Mouse (Mus musculus): Measurements from ENCODE around the gene Mpp4. TPM values are rescaled to one million over a fixed set of nuclear protein-coding genes. Genes with fewer than 3 reads are reported as not detected.

Mpp4 gene
- polyA plus RNA-seq, 1 experiment from 2014 or later, result 0.61 TPM

DNA sequence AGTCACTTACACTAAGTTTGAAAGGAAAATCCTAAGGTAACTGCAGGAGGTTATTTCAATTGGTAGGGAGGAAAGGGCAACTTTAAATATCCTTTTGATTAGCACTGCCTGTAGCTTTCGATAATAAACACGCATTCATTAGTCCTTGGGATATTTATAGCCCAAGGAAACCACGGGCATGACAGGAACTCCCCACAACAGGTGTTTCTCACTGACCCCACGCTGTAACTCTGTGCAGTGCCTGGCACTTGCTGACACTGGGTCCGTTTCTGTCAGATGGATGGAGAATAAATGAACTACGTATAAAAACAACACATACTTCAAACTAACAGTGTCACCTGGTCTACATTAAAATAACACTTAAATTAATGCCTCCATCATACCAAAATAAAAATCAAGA lies 31.8 kb upstream of the Mpp4 start:
- H3K4me3 ChIP-seq (ENCODE audit: low read length), result no peak overlapping the region
- no peaks in the 10 kb centered on the region for H3K27me3 ChIP-seq (replicated peaks; ENCODE audit: control insufficient read depth, insufficient read depth, low read length)
- WGBS, result 74% methylated on average over 6 of the region's 6 CpGs
- ATAC-seq, result no peak
- peaks cover 11% of the 10 kb centered on the region for H3K36me3 ChIP-seq (ENCODE audit: control insufficient read depth, insufficient read depth, low read length)
- no peak overlapping the region for H3K9ac ChIP-seq (ENCODE audit: low read depth, low read length)
- no peak overlapping the region for H3K4me2 ChIP-seq (ENCODE audit: low read length)
- no peaks in the 10 kb centered on the region for H3K9me3 ChIP-seq (ENCODE audit: control insufficient read depth, low read length)
- H3K27ac ChIP-seq (ENCODE audit: low read depth, low read length), result no peak overlapping the region
- H3K4me1 ChIP-seq (ENCODE audit: control insufficient read depth, insufficient read depth, low read depth, low read length), result no peaks in the 10 kb centered on the region

DNA sequence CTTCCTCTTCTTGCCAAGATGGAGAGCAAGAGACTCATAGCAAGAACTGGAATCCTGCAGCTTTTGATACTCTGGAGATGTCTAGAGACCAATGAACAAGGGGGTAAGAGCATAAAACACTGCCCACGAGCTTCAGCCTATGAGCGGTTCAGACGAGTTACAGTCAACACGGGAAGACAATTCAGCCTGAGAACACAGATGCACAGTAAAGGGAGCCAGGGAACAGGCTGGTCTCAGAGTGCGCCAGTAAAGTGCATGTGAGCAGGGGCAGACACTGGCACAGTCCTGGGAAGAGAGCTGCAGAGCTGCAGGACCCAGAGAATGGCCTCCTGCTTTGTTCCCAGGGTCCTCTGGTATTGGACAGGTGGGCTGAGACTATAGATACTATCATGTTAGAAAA lies 24.6 kb upstream of the Mpp4 start:
- no peak overlapping the region for H3K4me2 ChIP-seq (ENCODE audit: low read length)
- WGBS, result 85% methylated on average over 5 of the region's 5 CpGs
- no peaks in the 10 kb centered on the region for H3K4me1 ChIP-seq (ENCODE audit: control insufficient read depth, insufficient read depth, low read depth, low read length)
- H3K9ac ChIP-seq (ENCODE audit: low read depth, low read length), result no peak overlapping the region
- H3K27me3 ChIP-seq (replicated peaks; ENCODE audit: control insufficient read depth, insufficient read depth, low read length), result no peaks in the 10 kb centered on the region
- no peak overlapping the region for H3K4me3 ChIP-seq (ENCODE audit: low read length)
- H3K36me3 ChIP-seq (ENCODE audit: control insufficient read depth, insufficient read depth, low read length), result peaks cover 21% of the 10 kb centered on the region
- no peak overlapping the region for H3K27ac ChIP-seq (ENCODE audit: low read depth, low read length)
- no peaks in the 10 kb centered on the region for H3K9me3 ChIP-seq (ENCODE audit: control insufficient read depth, low read length)
- no peak for ATAC-seq

DNA sequence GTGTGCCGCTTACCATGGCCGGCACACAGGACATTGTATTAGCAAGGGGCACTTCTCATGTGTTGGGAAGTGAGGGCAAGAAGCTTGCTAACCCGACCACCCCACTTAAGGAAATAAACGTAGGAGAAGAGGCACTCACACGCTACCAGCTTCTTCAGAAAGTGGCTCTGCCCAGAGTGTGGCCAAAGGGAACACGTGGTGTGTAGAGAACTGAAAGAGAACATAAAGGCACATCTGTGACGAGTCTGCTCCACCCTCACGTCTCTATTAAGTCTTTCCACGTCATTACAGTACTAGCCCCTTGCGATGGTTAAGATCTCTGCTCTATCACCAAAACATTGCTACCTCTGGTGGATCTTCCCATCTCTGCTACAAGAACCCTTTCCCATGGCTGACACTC lies 23.1 kb upstream of the Mpp4 start:
- Histone ChIP-seq H3K4me2 (ENCODE audit: low read length) (no peak overlapping the region), H3K9me3 (ENCODE audit: control insufficient read depth, low read length) (no peaks in the 10 kb centered on the region), H3K36me3 (ENCODE audit: control insufficient read depth, insufficient read depth, low read length) (peaks cover 21% of the 10 kb centered on the region), H3K4me1 (ENCODE audit: control insufficient read depth, insufficient read depth, low read depth, low read length) (no peaks in the 10 kb centered on the region), H3K9ac (ENCODE audit: low read depth, low read length) (no peak overlapping the region), H3K27me3 (replicated peaks; ENCODE audit: control insufficient read depth, insufficient read depth, low read length) (no peaks in the 10 kb centered on the region), H3K27ac (ENCODE audit: low read depth, low read length) (no peak overlapping the region), H3K4me3 (ENCODE audit: low read length) (no peak overlapping the region)
- WGBS, result 87% methylated on average over 10 of the region's 10 CpGs
- ATAC-seq, result no peak

DNA sequence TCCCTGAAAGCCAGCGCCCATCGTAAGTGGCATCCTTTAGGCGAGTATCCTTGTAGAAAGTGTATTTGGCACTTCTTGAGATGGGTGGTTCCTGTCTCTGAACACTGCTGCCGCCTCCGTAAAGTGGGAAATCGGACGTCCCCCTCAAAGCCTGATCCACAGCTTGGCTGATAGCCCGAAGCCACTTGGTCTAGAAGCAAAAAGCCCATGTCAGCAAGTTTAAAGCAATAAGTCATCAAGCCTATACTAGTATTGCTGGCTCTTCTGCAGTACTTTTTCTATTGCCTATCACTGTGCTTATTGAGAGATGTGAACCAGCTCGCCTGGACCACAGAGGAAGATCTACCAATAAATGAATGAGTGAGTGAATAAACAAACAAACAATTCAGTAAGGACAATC lies 22.2 kb upstream of the Mpp4 start:
- no peak for ATAC-seq
- Histone ChIP-seq H3K4me2 (ENCODE audit: low read length) (no peak overlapping the region), H3K9me3 (ENCODE audit: control insufficient read depth, low read length) (no peaks in the 10 kb centered on the region), H3K27me3 (replicated peaks; ENCODE audit: control insufficient read depth, insufficient read depth, low read length) (no peaks in the 10 kb centered on the region), H3K4me1 (ENCODE audit: control insufficient read depth, insufficient read depth, low read depth, low read length) (no peaks in the 10 kb centered on the region), H3K36me3 (ENCODE audit: control insufficient read depth, insufficient read depth, low read length) (peaks cover 16% of the 10 kb centered on the region), H3K9ac (ENCODE audit: low read depth, low read length) (no peak overlapping the region), H3K27ac (ENCODE audit: low read depth, low read length) (no peak overlapping the region), H3K4me3 (ENCODE audit: low read length) (no peak overlapping the region)
- 92% methylated on average over 9 of the region's 9 CpGs for WGBS

GRCm38 (mm10) chr1:59183045-59183444 lies 19.9 kb upstream of the Mpp4 start:
- Histone ChIP-seq H3K9me3 (ENCODE audit: control insufficient read depth, low read length) (no peaks in the 10 kb centered on the region), H3K36me3 (ENCODE audit: control insufficient read depth, insufficient read depth, low read length) (peaks cover 24% of the 10 kb centered on the region), H3K27me3 (replicated peaks; ENCODE audit: control insufficient read depth, insufficient read depth, low read length) (no peaks in the 10 kb centered on the region), H3K9ac (ENCODE audit: low read depth, low read length) (no peak overlapping the region), H3K27ac (ENCODE audit: low read depth, low read length) (no peak overlapping the region), H3K4me3 (ENCODE audit: low read length) (no peak overlapping the region), H3K4me1 (ENCODE audit: control insufficient read depth, insufficient read depth, low read depth, low read length) (no peaks in the 10 kb centered on the region), H3K4me2 (ENCODE audit: low read length) (no peak overlapping the region)
- no peak for ATAC-seq
- WGBS, result 94% methylated on average over 4 of the region's 4 CpGs

GRCm38 (mm10) chr1:59182373-59182772 lies 19.2 kb upstream of the Mpp4 start:
- Histone ChIP-seq H3K9me3 (ENCODE audit: control insufficient read depth, low read length) (no peaks in the 10 kb centered on the region), H3K4me3 (ENCODE audit: low read length) (no peak overlapping the region), H3K4me2 (ENCODE audit: low read length) (no peak overlapping the region), H3K27me3 (replicated peaks; ENCODE audit: control insufficient read depth, insufficient read depth, low read length) (no peaks in the 10 kb centered on the region), H3K9ac (ENCODE audit: low read depth, low read length) (no peak overlapping the region), H3K27ac (ENCODE audit: low read depth, low read length) (no peak overlapping the region), H3K4me1 (ENCODE audit: control insufficient read depth, insufficient read depth, low read depth, low read length) (no peaks in the 10 kb centered on the region), H3K36me3 (ENCODE audit: control insufficient read depth, insufficient read depth, low read length) (peaks cover 30% of the 10 kb centered on the region)
- 92% methylated on average over 2 of the region's 2 CpGs for WGBS
- ATAC-seq, result no peak

DNA sequence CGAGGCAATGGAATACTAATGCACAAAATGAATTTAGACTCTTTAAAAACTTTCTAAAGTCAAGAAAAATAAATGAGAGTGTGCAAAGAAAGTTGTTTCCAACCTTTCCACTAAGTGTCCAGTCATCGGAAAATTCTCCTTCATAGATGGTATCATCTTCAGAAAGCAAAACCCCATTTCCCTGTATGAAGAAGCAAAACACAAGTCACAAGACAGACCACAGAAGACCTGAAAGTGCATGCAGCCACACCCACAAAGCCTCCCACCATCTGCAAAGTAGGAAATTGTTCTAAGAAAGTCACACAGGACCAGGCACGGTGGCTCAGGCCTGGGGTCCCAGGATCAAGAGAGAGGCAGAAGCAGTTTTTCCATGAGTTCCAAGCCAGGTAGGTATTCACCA lies 16.8 kb upstream of the Mpp4 start:
- Histone ChIP-seq H3K4me1 (ENCODE audit: control insufficient read depth, insufficient read depth, low read depth, low read length) (no peaks in the 10 kb centered on the region), H3K4me2 (ENCODE audit: low read length) (no peak overlapping the region), H3K4me3 (ENCODE audit: low read length) (no peak overlapping the region), H3K9ac (ENCODE audit: low read depth, low read length) (no peak overlapping the region), H3K27ac (ENCODE audit: low read depth, low read length) (no peak overlapping the region), H3K36me3 (ENCODE audit: control insufficient read depth, insufficient read depth, low read length) (peaks cover 32% of the 10 kb centered on the region), H3K27me3 (replicated peaks; ENCODE audit: control insufficient read depth, insufficient read depth, low read length) (no peaks in the 10 kb centered on the region), H3K9me3 (ENCODE audit: control insufficient read depth, low read length) (no peaks in the 10 kb centered on the region)
- WGBS, result 91% methylated on average over 3 of the region's 3 CpGs
- ATAC-seq, result no peak

- no peaks in the 10 kb centered on the region for H3K4me1 ChIP-seq (ENCODE audit: control insufficient read depth, insufficient read depth, low read depth, low read length)
- no peak overlapping the region for H3K27ac ChIP-seq (ENCODE audit: low read depth, low read length)
- peaks cover 33% of the 10 kb centered on the region for H3K36me3 ChIP-seq (ENCODE audit: control insufficient read depth, insufficient read depth, low read length)
- WGBS, result 92% methylated on average over 10 of the region's 10 CpGs
- no peak for ATAC-seq
- no peaks in the 10 kb centered on the region for H3K27me3 ChIP-seq (replicated peaks; ENCODE audit: control insufficient read depth, insufficient read depth, low read length)
- H3K4me2 ChIP-seq (ENCODE audit: low read length), result no peak overlapping the region
- no peaks in the 10 kb centered on the region for H3K9me3 ChIP-seq (ENCODE audit: control insufficient read depth, low read length)
- no peak overlapping the region for H3K9ac ChIP-seq (ENCODE audit: low read depth, low read length)
- H3K4me3 ChIP-seq (ENCODE audit: low read length), result no peak overlapping the region
These were observed 15.2 kb upstream of the Mpp4 start for GRCm38 (mm10) chr1:59178401-59178800.

DNA sequence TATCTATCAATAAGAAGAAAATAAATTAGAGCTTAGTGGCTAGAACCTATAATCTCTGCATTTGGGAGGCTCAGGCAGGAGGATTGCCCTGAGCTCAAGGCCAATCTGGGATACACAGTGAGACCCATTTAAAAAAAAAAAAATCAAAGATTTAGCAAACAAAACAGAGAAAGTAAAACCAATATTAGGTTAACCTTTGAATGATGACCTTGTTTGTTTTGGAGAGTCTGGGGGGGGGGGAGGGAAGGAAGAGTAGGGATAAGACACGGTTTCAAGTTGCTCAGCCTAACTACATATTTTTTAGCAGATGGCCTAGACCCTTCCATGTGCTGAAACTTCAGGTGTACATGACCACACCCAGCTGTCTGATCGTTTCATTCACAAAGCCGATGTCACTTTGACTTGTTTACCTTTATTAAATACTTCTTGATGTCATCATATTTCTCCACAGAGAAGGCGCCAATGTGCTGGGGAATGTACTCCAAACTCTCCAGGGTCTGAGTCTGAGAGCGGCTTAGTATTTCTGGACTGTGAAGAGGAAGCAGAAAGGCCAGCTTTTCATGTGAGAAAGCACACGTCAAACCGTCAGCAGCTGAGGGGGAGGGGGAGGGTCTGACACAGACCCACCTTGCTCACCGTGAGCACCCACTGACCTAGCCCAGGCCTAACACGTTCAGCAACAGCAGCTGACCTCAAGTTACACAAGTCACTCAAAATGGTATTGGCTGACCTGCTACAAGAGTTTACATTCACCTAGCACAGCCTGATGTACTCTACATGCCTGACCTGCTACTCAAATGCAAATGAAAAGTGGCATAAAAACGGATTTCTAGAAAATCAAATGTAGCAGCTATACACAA lies 11.6 kb upstream of the Mpp4 start:
- no peak overlapping the region for H3K9ac ChIP-seq (ENCODE audit: low read depth, low read length)
- H3K27me3 ChIP-seq (replicated peaks; ENCODE audit: control insufficient read depth, insufficient read depth, low read length), result no peaks in the 10 kb centered on the region
- H3K4me2 ChIP-seq (ENCODE audit: low read length), result no peak overlapping the region
- H3K9me3 ChIP-seq (ENCODE audit: control insufficient read depth, low read length), result no peaks in the 10 kb centered on the region
- peaks cover 38% of the 10 kb centered on the region for H3K36me3 ChIP-seq (ENCODE audit: control insufficient read depth, insufficient read depth, low read length)
- ATAC-seq, result no peak
- H3K4me1 ChIP-seq (ENCODE audit: control insufficient read depth, insufficient read depth, low read depth, low read length), result no peaks in the 10 kb centered on the region
- 85% methylated on average over 10 of the region's 10 CpGs for whole genome bisulfite sequencing
- no peak overlapping the region for H3K27ac ChIP-seq (ENCODE audit: low read depth, low read length)
- H3K4me3 ChIP-seq (ENCODE audit: low read length), result no peak overlapping the region
